Mouse (Mus musculus) CD4-positive, CD25-positive, alpha-beta regulatory T cell, adult 2 months (primary cell): ENCODE measurements around the gene BC025920.

Source experiments
- DNase-seq: peaks from one replicate; pipeline ENCODE4 v3.0.0-alpha.2; 2012; ENCODE audit warnings: low read depth, low spot score

The BC025920 gene

DNA sequence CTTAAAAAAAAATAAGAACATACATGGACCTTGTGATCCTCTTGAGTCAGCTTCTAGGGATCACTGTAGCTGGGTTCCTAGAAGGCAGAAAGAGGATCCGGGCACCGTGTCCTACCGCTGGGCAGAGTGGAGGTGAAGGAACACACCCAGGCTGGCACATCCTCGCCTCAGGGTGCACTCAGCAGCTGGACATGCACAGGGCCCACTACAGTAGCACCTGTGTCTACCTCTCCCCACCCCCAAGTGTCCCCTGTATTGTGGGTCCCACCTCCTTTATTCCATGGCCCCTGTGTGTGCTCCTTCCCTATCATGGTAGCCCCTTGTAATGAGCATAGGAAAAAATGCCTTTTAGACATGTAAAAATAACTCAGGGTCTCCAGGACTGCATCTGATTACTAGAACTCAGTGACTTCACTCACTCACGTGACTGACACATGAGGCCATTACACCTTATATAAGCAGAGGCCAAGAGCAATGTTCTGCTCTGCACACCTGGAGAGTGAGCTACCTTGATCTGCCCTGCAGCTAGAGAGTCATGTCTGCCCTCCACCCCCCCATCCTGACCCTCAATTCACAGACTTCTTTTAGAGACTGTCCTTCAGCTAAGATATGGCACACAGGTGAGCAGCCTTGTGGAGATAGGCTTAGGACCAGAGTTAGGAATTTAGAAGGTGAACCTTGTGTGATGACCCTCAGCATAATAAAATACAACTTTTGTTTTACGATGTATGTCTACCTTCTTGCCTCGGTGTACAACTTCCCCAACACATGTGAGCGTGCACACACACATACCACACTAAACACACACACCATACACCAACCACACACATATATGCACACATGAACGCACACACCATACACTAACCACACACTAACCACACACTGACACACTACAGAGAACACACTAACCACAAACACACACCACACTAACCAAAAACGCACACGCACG lies 1.8 kb upstream of the BC025920 start:
- DNase-seq, result no peak

DNA sequence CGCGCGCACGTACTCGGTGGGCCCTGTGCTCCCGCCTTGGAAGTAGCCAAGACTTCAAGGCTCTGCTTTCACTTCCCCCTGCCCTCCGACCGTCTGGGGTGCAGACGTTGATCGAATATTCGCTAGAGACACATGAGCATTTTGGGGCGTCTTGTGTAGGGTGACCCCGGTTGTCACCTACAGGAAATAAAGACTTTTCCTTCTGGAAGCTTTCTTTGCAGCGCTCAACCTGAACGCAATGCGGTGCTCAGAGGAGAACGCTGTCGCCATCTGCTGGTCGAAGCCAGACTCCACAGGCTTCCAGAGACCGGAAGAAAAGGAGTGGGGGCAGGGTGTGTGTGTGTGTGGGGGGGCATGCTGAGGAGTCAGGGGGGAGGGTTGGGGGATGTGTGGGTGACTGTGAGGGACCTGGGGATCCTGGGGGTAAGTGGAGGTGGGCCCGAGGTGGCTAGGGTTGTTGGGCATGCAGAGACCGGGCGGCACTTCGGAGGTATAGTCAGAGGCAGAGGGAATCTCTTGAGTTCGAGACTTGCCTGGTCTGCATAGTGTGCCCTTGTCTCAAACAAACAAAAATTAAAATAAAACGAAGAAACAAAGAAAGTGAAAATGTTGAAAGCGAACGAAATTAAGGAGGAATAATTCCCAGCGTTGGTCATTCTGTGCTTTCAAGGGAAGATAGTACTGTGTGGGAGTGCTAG lies 953 bp upstream of the BC025920 start:
- DNase-seq, result peak; percentile 94

DNA sequence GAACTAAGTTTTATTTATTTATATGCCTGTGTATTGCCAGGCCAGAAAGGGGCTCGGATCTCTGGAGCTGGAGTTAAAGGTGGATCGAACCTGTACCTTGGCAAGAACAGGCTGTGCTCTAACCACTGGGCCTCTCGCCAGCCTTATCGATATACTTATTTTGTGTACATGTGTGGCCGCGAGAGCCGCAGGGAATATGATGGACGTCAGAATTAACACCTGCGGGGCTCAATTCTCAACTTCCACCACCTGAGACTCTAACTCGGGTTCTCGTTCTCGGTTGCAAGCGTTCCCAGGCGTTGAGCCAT lies 450 bp upstream of the BC025920 start:
- no peak for DNase-seq

DNA sequence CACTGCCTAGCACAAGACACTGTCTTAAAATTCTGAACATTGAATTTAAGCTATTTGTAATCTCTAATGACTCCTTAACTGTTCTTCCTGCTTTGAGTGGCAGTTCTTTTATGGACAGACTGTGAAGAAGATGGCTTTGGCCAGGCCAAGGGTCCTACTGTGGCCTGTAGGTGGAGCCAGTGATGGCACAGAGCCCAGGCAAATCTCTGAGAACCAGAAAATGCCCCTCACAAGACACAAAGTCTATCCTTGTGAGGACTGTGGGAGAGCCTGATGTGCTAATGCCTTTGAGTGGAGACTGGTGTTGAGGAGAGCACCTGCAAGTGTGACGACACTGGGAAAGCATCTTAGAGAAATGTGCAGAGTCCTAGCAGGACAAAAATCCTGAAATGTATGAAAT lies 2.2 kb downstream of the BC025920 start:
- DNase-seq, result no peak

DNA sequence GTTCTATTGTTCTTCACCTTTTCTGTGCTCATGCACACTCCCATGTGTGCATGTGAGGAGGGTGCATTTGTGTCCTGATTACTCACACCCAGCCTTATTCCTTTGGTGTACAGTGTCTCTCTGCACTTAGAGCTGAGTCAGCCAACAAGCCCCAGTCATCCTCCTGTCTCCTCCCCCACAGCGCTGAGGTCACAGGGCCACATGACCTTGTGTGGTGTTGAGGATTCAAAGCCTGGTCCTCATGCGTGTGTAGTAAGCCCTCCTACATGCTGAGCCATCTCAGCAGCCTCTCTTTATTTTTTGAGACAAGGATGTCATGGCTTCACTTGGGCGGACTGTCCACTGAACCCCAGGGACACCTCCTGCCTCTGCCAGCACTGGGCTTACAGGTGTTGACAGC lies 6.7 kb downstream of the BC025920 start:
- no peak for DNase-seq

DNA sequence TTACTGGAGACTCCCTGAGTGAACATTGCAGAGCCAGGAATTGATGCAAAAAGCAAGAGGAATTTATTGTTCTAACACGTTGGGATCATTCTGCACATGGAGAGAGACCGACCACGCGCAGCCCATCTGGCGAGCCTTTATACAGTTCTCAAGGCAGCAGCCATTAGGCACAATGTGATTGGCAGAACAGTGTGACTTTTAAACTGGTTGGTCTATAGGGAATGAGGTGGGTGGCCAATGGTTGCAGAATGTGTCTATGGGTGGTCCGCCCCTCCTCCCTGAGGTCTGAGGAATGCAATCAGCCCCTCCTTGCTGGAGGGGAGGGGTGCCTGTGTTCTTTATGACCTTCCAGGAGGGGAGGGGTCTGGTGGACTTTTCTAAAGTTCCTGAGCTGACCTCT lies 9.4 kb downstream of the BC025920 start:
- DNase-seq, result no peak

DNA sequence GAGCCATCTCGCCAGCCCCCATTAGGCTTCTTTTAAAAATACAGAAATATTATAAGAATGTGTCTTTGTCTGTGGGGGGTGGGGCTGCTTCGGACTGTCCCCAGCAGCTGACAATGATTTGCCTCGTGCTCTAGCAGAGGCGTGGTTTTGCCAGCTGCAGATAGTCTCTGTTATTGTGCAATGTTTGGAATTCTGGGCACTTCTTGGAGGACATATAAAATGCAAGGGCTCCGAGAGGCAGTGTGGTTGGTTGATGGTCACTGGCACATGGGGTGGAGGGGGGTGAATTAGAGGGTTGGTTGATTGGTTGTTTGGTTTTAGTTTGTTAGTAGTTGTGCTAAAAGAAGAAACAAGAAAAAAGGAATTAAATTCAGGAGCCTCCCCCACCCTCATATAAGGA lies 13.9 kb downstream of the BC025920 start:
- no peak for DNase-seq

DNA sequence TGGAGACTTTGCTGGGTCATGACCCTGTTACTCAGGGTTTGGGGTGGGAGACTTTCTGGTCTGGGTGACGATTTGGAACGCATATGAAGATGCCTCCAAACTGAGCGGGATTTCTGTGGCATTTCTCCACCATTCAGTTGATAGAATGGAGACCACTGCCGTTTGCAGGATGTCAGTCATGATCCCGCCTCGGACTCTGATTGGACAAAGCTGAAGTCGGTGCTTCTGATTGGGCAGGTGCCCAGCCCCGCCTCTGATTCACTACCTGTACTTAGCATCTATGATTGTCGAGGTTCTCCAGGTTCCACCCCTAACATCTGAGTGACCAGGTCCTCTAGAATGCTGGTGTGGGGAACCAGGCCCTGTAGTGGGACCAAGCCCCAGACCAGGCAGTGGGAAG lies 14.7 kb downstream of the BC025920 start:
- no peak for DNase-seq

DNA sequence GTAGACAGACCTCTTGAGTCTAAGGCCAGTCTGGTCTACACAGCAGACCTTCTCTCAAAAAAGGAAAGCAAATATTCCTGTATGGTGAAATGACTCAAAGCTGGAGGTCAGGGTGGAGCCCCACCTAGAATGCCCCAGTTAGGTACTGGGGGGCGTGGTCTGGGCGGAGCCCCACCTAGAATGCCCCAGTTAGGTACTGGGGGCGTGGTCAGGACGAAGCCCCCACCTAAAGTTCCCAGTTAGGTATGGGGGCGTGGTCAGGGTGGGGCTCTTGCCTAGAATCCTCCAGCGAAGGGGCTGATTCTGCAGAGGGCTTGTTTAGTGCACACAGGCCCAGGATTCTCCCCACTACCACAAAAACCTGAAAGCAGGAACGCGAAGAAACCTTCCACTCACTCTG lies 17.4 kb downstream of the BC025920 start:
- no peak for DNase-seq

DNA sequence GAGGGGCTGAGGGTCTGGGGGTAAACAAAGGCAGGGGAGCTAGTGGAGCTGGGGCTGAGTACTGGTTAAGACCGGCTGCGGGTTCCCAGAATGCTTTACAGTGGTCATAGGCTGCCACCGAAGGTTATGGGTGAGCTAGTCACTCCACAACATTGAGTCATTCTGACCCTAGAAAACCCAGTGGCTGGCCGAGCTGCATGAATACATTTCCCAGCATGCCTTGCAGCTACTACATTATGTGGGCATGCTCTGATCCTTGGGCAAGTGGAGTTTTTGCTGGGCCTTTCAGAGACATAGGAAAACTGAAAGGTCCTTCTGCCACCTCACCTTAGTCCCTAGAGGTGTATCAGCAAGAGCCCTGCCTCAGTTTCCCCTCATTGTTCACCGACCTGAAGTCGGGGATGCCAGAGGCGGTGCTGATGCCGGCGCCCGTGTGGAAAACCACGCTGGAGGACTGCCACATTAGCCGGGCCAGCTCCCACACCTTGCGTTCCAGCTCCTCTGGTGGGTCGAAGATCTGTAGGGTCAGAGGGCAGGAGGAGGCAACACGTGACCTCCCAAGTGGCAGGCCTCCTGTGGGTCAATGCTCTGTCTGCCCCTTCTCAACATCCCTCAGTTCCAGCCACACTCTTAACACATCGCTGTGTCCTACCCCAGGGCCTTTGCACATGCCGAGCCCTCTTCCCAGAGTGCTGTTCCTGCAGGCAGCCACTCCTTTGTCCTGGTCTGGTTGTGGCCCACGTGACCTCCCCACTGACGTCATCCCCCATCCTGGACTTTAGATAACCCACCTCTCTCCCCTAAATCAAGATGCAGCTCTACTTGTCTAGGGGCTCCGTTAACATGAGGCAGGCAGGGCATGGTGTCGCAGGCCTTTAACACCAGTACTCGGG lies 20.3 kb downstream of the BC025920 start:
- DNase-seq, result peak; percentile 32

DNA sequence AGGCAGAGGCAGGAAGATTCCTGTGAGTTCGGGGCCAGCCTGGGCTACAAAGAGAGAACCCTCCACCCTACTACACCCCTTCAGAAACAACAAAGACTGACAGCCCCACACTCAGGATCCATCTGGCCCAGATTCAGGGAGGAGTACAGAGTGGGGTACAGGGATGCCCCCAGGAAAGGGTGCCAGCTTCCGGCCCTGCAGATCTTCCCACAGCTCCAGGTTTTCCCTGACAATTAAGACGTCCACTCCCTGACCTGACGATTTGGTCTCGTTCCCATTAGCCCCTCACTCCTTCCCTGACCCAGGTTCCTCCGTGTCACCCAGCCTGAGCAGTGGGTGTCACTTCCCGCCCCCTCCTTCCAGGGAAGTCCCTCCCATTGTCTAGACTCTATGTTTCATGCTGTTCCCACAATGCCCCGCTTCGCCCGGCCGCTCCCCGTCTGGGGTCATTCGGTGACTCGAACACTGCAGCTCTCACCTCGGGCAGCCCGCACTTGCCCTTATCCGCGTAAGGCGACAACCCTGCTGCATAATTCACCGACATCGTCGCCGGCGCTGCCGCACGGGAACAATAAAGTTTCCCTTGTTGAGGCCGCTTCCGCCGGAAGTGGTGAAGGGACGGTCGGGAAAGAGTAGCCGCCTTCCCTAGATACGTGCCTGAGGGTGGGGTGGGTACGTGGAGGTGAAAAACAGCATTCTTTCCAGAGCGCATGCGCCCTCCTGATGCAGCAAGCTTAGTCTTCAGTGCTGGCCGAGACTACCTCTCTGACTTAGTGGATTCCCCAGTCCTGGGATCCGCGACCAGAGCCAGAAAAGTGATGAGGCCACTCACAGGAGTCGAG lies 21.1 kb downstream of the BC025920 start, which contains the start of gene Sirt6:
Gene Sirt6, minus strand, starts transcription at position 804 of the 842 bp plus-strand sequence.
- DNase-seq, result peak; percentile 96

DNA sequence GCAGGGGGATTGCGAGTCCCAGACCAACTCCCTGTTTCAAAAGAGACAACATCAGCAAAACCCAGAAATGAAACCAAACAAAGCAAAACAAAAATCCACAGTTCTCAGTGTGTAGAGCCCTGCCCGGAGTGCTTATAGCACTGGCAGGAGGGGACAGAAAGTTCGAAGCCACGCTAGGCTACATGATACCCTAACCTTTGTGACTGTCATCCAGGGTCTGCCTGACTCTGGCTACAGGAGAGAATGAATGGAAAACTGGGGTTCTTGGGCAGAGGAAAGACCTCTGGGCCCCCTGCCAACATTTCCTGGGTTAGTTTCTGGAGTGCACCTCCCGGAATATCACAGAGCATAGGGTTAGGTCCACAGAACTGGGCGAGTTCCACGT lies 21.8 kb downstream of the BC025920 start:
- DNase-seq, result no peak

DNA sequence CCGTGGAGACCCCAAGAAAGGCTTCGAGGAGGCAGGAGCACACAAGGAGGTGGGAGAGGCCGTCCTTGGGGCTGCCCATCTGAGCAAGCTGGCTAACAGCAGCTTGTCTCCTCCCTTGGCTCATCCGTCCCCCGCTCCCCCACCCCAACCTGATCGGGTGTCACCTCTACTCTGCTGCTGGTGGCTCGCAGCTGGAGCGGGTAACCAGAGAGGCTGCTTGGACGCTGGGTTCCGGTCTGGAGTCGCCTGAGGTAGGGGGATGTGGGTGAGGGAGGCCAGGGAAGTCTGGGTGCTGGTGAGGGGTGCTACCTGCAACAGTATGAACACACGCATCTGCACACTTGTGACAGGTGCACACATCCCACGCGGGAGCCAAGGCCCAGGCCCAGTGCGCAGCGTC lies 22.3 kb downstream of the BC025920 start, which contains the start of gene Ankrd24:
Gene Ankrd24, plus strand, starts transcription at position 151 of the 400 bp plus-strand sequence.
- DNase-seq, result no peak

DNA sequence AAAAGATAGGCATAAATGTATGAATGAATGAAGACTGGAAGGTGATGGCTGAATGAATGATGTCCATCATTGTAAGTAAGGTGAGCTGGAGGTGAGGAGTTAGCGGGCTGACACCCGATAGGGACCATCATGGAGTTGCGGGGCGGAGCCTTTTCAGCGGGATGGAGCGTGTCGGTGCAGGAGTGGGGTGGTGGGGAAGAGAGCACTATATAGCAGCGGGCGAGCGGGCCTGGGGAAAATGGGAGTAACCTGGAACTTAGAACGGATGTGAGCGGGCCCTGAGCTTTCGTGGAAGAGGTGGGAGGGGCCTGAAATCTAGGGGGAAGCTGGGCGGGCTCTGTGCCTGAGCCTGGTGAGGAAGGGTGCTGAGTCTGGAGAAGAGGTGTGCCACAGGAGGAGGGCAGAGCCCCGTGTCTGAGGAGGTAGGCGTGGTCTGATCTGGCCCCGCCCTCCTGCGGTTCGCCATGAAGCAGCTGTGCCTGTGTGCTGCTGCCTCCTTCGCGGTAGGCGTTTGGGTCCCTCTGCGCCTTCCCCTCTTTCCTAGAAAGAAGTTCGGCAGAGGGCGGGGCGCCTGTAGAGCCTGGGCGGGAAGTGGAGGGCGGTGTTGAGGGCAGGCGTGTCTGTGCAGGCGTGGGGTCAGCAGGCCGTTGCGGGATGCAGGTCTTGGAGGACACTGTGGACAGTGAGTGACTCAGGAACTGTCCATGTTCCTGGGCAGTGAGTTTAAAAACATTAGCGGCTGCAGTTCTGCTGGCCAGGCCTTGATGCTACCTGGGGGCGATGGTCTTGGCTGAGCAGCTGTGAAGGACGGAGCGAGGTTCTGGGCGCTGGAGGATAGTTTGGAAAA lies 27.4 kb downstream of the BC025920 start:
- peak; percentile 94 for DNase-seq

DNA sequence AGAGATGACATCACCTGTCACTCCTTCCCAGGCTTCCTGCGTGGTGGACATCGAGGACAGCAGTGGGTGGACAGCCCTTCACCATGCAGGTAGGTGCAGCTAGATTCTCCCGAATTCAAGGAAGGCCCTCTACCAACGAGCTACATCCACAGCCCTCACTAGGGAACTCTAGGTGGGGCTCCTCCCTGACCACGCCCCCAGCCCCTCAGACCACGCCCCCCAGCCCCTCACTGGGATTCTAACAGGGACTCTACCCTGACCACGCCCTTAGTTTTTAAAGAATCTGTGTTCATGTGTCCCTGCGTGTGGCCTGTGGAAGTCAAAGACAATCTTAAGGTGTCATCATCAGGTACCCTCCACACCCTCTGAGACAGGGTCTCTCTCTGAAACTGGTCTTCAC lies 30.3 kb downstream of the BC025920 start:
- no peak for DNase-seq

DNA sequence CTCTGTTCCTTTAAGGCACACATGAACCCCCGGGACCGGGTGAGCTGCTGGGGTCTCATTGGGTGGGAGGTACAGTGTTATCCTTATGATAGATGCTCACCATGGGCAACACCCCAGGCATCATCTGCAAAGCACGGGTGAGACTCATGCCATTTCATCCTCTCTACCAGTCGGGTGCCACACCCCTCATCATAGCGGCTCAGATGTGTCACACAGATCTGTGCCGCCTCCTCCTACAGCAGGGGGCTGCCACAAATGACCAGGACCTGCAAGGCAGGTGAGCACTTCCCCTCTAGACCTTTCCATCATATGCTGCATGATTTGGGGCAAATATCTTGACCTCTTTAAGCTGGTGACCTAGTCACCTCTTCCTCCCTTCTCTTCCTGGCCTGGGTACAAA lies 32.0 kb downstream of the BC025920 start:
- DNase-seq, result no peak

DNA sequence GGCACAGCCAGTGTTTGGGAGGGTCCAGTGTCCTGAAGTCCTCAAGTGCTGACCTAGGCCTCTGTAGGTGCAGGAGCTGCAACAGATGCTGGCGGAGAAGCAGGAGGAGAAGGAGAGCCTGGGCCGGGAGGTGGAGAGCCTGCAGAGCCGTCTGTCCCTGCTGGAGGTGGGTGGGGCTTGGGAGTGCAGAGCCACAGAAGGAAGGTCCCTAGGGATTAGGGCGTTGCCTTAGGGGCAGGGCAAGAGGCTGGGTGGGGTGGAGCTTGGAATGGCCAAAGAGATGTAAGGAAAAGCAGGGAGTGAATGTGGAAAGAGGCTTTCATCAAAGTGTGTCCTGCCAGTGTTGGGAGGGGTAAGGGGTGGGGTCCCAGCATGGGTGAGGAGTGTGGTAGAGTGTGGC lies 34.8 kb downstream of the BC025920 start:
- peak; percentile 1 for DNase-seq

DNA sequence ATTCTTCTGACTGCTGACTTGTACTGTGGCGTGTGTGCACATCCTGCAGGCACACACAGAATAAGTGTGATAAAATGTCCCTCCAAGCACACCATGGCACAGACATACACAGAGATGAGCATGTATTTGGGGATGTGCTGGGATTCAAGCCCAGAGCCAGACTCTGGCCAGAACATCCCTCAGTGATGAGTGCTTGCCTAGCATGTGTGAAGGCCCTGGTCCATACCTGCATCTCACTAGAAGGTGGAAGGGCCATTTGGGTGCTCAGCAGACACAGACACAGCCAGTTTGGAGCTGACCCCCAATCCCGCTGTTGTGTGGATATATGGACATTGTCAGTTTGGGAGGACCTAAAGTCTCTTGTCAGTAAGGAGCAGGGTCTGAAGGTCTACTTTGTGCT lies 35.5 kb downstream of the BC025920 start:
- DNase-seq, result peak; percentile 1

DNA sequence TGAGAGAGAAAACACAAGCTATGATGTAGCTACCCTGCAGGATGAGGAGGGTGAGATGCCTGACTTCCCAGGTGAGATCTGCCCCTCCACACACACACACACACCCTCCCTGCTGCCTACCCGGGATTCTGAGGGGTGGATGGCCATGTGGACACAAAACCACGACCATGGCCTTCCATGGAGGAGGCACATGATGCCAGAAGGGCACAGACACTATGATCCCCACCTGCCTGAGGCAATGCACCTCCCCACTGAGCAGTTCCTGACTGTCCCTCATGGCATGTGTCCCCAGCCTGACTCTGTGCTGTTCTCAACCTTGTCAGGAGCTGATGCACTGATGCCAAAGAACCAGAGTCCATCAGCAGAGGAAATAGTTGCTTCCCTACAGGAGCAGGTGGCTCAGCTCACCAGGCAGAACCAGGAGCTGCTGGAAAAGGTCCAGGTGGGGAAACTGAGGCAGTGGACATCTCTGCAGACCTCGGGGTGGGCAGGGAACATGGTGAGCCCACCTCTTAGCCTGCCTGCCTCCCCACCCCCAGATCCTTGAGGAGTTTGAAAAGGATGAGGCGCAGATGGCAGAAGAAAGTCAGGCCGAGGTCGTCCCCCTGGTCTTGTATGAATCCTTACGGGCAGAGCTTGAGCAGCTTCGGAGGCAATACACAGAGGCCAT lies 36.0 kb downstream of the BC025920 start:
- DNase-seq, result peak; percentile 9
